Mouse (Mus musculus) thymus, postnatal 14 days (tissue): ENCODE results near the gene Rabgef1.

Experiments
- DNase-seq: peaks from one replicate; pipeline ENCODE4 v3.0.0; 2021

Rabgef1 gene

GRCm38 (mm10) chr5:130173012-130173411 lies 1.4 kb downstream of the Rabgef1 start:
- no peak for DNase-seq

- no peak for DNase-seq
Observed at GRCm38 (mm10) chr5:130177871-130178270, 6.3 kb downstream of the Rabgef1 start.

- DNase-seq, result no peak
Observed at GRCm38 (mm10) chr5:130180362-130180761, 8.8 kb downstream of the Rabgef1 start.

GRCm38 (mm10) chr5:130181740-130182540 lies 10.3 kb downstream of the Rabgef1 start:
- no peak for DNase-seq

- no peak for DNase-seq
Observed at GRCm38 (mm10) chr5:130182541-130182821, 10.9 kb downstream of the Rabgef1 start.

GRCm38 (mm10) chr5:130184193-130184856 lies 12.7 kb downstream of the Rabgef1 start:
- no peak for DNase-seq

- no peak for DNase-seq
Observed at GRCm38 (mm10) chr5:130185312-130185711, 13.7 kb downstream of the Rabgef1 start.

GRCm38 (mm10) chr5:130187383-130187782 lies 15.8 kb downstream of the Rabgef1 start:
- no peak for DNase-seq

GRCm38 (mm10) chr5:130190909-130191308 lies 19.3 kb downstream of the Rabgef1 start:
- no peak for DNase-seq

- no peak for DNase-seq
Observed at GRCm38 (mm10) chr5:130191865-130192264, 20.3 kb downstream of the Rabgef1 start.

GRCm38 (mm10) chr5:130192356-130192944 lies 20.9 kb downstream of the Rabgef1 start:
- no peak for DNase-seq

- DNase-seq, result no peak
Observed at GRCm38 (mm10) chr5:130193760-130194159, 22.2 kb downstream of the Rabgef1 start.

GRCm38 (mm10) chr5:130196307-130196706 lies 24.7 kb downstream of the Rabgef1 start:
- no peak for DNase-seq

- DNase-seq, result no peak
Observed at GRCm38 (mm10) chr5:130197454-130197853, 25.9 kb downstream of the Rabgef1 start.

GRCm38 (mm10) chr5:130197981-130198380 lies 26.4 kb downstream of the Rabgef1 start:
- no peak for DNase-seq

GRCm38 (mm10) chr5:130200233-130201029 lies 28.8 kb downstream of the Rabgef1 start:
- no peak for DNase-seq

GRCm38 (mm10) chr5:130203948-130204347 lies 32.4 kb downstream of the Rabgef1 start:
- DNase-seq, result no peak

GRCm38 (mm10) chr5:130204560-130204959 lies 33.0 kb downstream of the Rabgef1 start:
- DNase-seq, result no peak

GRCm38 (mm10) chr5:130205441-130206023 lies 33.9 kb downstream of the Rabgef1 start:
- no peak for DNase-seq

- DNase-seq, result no peak
Observed at GRCm38 (mm10) chr5:130207299-130207698, 35.7 kb downstream of the Rabgef1 start.

- DNase-seq, result no peak
Observed at GRCm38 (mm10) chr5:130212956-130213355, 41.4 kb downstream of the Rabgef1 start.

GRCm38 (mm10) chr5:130216781-130217180 lies 45.2 kb downstream of the Rabgef1 start, which contains the start of gene Tmem248:
Tmem248 (plus strand) TSS chr5:130217081.
- no peak for DNase-seq

GRCm38 (mm10) chr5:130217406-130217805 lies 45.8 kb downstream of the Rabgef1 start:
- DNase-seq, result no peak
